Mouse (Mus musculus): ENCODE results near the gene Dscaml1. TPM values are rescaled to one million over a fixed set of nuclear protein-coding genes. Genes with fewer than 3 reads are reported as not detected.

The Dscaml1 gene
- total RNA-seq (2021) = 10 to 100 TPM; 73.7 to 75.4 TPM
- long read RNA-seq, experiment 1, partial matches to known transcripts = 8 of 20 reads
- long read RNA-seq, experiment 1, other reads (novel, unspliced or antisense) = 11 of 20 reads
- long read RNA-seq, experiment 2, partial matches to known transcripts = 19 of 25 reads
- long read RNA-seq, experiment 2, other reads (novel, unspliced or antisense) = 6 of 25 reads

DNA sequence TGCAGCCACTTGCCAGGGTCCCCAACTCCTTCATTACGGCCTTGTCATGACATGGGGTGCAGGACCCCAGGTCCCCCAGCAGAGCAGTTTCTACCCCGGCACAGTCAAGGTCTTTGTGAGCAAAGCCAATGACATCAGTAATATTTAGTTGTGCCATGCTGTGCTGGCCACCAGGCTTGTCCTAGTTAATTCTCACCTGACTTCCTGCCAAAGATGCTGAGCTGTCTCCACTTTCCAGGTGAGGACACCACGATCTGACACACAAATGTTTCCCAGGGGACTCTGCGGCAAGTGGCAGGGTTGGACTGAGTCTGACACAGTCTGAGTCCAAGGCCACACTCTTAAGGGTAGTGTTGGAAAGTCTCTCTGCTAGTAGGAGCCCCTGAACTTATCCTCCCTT, at the start of gene Dscaml1:
TSS of gene Dscaml1 (plus strand) at position 173 of the 400 bp plus-strand sequence.
- DNase-seq (ENCODE audit: low spot score in 2 of 2) = no peak

DNA sequence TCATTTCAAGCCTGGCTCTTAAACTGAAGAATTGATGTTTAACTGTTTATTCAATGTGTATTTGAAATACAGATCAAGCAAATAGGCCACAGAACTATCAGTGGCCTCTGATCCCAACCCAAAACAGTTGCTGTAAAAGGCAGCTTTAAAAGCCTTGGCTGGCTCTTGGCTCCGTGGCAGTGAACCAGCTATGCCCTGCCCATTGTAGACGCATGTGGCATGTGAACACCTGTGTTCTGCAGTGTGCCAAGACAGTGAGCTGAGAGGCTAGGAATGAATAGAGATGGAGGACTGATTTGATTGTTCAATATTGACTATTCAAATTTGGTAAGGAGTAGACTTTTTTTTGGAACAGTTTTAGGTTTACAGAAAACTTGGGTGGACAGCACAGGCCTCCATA, 49.5 kb upstream of the Dscaml1 start:
- DNase-seq (ENCODE audit: low spot score in 2 of 2) = no peak

DNA sequence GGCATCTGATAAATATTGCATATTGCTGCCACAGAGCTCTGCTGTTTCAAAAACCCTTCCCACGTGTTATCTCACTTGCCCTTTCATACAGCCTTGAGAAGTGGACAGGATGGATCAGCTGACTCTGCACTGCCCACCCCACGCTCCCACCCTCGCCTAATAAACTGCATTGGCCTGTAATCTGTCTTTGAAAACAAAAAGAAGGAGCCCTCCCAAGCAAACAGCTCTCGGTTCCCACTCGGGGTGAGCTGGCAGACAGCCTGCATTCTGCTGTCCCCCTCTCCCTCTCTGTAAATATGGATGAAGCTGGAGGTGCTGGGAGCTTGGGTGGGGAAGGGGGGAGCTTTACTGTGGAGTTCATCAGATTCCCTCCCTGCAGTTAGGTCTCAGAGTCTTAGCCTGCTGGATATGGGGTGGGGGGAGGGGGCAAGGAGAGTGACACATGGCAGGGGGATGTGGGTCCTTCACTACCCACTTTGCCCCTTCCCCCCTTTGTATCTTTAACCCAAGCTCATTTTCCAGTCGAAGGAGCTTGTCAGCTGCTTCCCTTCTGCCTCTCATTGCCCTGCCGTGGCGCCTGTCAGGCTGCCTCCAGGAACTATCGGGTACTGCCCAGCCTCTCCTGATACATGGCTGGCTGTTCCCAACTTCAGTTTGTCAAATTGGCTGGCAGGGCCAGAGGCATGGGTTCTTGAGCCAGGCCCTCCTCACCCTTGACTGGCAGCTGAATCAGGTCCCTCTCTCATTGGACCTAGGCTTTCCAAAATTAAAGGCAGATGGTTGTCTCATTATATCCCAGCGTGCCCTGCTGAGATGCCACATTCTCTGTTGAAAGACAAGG, 45.8 kb upstream of the Dscaml1 start:
- DNase-seq (ENCODE audit: low spot score in 2 of 2) = peak in 1 of 2 experiments; percentile 43

DNA sequence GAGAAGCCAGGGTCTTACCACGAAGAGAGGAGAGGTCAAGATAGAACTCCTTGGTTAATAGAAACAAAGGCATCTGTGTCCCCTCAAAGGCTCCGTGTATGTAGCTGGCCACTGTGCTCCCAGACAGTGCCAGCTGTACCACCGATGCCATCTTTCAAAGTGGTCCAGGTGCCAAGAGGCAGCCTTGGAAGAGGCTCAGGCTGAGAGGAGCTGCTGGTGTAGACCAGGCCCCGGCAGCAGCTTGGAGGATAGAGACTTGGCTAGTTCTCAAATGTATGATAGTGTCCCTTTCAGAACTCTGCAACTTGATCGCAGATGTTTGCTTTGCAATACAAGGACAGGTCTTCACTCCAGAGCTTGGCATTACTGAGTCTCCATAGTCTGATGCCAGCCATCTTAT, 44.1 kb upstream of the Dscaml1 start:
- DNase-seq (ENCODE audit: low spot score in 2 of 2) = peak; percentile 45 to 77

DNA sequence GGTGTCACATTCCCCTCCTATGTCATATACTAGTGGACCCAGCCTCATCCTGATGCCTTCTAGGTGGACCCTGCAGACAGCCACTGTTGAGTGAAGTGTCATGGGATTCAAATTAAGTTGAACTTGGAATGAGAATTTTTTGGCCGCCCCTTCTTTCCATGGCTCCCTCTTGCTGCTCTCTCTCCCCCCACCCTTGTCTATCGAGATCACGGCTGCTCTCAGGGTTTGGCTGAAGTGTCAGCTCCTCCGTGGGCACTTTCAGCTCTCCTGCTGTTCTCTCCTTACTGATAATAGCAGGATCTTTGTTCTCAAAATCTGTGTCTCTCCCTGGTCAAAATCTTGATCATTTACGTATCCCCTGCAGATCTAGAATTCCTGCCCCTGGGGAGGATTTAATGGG, 43.6 kb upstream of the Dscaml1 start:
- DNase-seq (ENCODE audit: low spot score in 2 of 2) = peak in 1 of 2 experiments; percentile 24

DNA sequence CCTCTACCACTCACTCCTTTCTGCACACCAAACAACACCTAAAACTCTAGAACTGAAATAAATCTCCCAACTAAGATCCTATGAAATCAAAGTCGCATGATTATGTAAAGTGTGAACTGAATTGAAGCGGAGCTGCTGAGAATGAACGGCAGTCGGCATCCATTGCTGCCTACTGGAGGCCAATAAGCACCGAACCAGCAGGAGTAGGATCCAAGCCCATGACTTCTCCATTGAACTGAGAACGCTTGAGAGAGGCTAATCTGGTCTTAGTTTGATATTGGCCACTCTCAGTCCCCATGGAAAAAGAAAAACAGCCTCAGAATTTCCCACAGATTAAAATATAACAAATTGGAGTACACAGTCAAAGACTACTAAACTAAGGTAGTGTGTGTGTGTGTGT, 42.5 kb upstream of the Dscaml1 start:
- no peak for DNase-seq (ENCODE audit: low spot score in 2 of 2)

DNA sequence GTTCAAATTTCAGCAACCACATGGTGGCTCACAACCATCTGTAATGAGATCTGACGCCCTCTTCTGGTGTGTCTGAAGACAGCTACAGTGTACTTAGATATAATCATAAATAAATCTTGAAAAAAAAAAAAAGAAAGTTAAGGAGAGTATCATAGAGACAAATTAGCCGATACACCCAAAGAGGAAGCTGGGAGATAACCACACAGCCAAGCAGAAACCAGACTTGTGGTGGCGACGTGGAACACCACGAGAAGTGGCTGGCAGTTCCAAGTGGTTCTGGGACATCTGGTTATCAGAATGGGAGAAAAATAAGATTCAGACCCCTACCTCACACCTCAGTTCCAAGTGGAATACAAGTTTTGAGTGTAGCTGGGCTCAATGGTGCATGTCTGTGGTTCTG, 39.7 kb upstream of the Dscaml1 start:
- no peak for DNase-seq (ENCODE audit: low spot score in 2 of 2)

DNA sequence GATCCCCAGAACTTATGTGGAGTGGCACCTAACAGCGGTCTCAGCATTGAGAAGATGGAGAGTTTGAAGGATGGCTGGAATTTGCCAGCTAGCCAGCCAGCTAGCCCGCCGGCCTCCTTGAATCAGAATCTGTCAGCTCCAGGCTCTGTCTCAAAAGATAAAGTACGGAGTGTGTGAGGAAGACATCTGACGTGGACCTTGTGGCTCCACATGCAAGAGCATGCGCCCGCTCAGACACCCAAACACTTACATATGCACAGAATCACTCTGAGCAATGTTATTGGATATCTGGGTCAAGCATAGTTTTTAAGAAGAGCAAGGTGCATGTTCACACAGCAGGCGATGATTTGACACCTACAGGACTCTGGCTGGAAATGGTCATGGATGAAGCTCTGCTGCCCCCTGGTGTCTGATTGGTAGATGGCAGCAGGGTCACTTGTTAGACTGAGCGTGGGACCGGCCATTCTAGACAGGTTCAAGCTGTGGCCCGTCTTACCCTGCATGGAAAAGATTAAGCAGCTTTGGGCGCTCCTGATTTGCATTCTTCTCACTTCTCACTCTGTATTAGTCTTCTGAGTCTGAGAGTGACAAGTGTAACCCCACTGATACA, 37.9 kb upstream of the Dscaml1 start:
- peak; percentile 87 to 90 for DNase-seq (ENCODE audit: low spot score in 2 of 2)

DNA sequence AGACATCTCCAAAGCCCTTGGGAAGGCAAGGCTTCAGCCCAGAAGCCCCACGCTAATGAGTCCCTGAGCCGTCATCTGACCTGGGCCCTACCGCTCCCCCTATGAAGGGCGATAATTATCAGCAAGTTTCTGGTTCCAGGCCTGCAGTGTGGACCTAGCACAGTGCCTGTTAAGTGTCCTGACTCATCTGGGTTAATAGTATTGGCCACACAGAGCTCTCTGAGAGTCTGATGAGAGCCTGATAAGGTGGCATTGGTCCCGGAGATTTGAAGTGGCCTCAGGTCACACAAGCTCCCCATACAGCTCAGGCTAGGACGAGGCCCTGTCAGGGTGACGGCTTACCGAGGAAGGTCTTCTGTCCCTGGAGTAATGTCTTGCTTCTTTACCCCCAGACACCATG, 36.8 kb upstream of the Dscaml1 start:
- DNase-seq (ENCODE audit: low spot score in 2 of 2) = no peak

DNA sequence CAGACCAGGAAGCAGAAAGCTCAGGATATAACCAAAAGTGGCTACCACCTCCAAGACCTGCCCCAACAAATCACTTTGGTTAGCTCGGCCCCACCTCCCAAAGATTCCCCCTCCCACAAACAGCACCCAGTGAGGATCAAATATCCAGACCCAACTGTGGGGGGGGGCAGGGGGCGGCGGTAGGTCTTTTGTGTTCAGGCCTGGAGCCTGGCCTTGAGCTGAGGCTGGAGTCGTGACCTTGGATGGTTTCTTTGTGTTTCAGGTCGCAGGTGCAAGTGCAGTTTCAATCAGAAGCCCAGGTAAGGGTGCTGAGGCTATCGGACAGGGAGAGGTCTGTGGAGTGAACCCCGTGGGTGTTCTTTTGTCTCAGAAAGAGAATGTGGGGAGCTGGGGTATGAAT, 35.1 kb upstream of the Dscaml1 start:
- DNase-seq (ENCODE audit: low spot score in 2 of 2) = no peak

DNA sequence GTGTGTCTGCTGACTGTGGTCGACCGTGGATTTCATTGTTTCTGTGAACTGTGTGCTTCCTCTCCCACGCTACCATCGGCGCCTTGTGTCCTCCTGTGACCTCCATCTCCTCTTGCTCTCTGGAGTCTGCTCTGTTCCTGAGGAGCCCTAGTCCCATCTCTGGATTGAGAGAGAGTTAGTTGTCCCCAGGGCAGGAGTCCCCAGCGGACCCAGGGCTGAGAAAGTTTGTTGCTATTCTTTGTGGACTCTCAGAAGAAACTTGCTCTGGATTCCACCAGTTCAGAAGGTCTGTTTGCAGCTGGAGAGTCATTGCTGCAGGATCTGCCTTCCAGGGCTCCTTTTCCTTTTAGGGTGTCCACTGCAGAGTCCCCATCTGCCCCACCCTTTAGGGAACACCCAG, 31.2 kb upstream of the Dscaml1 start:
- no peak for DNase-seq (ENCODE audit: low spot score in 2 of 2)

DNA sequence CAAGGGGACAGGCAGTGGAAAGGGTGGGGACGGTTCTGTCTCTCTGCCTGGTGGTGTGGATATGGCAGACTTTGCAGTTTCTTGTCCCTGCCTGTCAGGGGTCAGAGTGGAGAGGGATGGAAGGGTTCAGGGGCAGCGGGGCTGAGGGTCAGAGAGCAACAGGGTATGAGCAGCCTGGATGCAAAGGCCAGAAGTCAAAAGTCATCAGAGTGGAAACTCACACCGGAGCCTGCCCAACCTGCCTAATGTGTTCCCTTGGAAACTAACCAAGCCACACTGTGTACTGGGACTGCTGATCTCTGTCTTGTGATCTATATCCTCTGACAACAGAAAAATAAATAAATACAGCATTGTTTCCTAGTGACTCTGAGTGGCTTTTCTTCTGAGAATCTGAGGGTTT, 30.6 kb upstream of the Dscaml1 start:
- DNase-seq (ENCODE audit: low spot score in 2 of 2) = no peak

DNA sequence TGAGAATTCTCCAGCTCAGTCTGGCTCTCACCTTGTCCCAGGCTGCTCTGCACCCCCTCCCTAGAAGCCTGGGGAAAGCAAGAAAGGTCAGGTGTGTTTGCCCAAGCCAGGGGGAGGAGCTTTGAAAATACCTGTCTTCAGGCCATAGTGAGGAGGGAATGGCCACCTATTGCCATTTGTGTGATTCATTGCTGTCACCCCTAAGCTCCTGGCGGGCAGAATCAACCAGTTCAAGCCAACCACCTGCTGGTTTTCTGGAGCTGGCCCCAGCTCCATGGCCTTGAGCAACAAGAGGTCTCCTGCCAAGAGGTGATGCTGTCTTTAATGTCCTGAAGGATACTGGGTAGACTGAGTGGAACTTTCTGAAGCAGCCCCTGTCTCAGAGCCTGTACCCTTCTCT, 28.1 kb upstream of the Dscaml1 start:
- no peak for DNase-seq (ENCODE audit: low spot score in 2 of 2)

DNA sequence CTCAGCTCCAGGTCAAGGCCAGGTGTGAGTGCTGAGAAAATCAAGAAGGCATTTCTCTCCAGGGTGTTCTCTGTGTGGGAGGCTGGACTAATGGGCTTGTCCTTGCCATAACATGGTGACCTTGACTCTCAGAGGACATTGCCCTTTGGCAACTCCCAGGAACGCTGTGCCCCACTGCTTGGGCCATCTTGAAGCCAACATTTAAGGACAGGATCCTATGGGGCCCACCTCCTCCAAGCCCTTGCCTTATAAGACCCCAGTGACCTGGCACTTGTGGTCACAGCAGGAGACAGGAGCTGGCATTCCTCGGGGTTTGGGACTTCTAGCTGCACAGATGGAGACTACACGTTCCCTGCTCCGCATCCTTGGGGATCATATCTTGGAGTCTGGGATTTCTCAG, 27.0 kb upstream of the Dscaml1 start, which contains the start of gene Fxyd2:
TSS of gene Fxyd2 (plus strand) at position 236 of the 400 bp plus-strand sequence.
- DNase-seq (ENCODE audit: low spot score in 2 of 2) = no peak

DNA sequence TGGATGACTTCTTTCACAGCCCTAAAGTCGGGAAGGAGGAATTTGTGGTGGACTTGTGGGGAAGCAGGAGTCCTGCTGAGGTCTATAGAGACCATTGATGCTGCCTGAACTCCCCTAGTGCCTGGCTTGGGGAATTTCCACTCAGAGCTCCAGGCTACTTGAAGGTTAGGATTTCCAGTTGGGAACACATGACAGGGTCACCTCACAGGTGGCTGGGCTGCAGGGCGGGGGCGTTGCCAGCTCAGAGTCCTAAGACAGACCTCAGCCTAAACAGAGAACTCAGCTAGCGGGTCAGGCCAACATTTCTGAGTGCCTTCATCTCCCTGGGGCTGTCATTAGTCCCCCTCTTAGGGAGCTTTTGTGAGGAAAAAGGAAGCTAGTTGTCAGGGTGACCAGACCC, 24.6 kb upstream of the Dscaml1 start:
- DNase-seq (ENCODE audit: low spot score in 2 of 2) = no peak

DNA sequence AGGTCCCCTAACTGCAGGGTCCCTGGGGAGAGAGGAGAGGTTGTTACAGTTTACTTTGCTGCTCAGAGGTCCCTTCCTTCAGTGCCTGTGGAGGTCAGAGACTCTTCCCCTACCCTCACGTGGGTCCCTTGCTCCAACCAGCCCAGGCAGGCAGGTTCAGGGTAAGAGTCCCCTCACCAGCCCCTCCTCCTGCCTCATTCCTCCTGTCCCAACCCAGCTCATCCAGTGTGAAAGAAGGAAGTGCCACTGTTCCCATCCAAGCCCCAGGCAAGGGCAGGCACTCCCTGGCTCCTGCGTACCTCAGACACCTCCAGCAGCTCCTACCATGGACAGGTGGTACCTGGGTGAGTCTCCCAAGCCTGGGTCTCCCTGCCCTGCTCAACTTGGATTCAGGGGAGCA, 23.5 kb upstream of the Dscaml1 start:
- DNase-seq (ENCODE audit: low spot score in 2 of 2) = no peak

DNA sequence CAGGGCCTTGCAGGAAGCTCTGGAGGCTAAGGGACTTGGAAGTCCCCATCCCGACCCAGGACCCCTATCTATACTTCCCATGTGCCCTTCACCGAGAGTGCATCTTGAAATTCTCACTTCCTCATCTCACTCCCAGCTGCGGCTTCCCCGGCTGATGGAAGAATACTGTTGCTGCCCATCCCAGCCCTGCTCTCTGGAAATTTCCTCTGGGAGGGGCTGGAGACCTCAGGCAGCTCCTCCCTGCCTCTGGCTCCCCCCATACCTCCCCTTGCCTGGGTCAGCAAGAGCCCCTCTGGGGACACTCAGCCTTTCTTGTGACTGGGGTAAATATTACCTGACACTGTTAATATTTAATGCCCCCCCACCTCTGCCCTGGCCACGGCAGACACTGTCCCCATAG, 20.7 kb upstream of the Dscaml1 start:
- DNase-seq (ENCODE audit: low spot score in 2 of 2) = no peak

DNA sequence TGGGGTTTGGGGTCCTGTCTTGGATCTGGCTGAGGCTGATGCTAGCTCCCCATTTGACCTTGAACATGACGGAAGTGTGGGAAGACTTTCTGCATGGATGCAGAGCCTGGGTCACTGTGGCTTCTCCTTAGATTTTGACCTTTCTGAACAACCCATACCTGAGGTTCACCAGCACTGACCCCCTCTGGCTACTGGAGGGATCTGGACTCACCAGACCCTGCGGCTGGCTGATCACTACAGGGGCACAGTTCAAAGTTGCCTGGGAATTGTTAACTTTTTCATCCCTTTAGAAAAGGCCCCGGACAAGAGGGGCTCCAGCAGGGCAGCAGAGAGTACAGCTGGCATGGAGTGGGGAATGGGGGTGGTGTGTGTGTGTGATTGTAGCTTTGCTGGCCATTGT, 19.6 kb upstream of the Dscaml1 start:
- DNase-seq (ENCODE audit: low spot score in 2 of 2) = no peak

DNA sequence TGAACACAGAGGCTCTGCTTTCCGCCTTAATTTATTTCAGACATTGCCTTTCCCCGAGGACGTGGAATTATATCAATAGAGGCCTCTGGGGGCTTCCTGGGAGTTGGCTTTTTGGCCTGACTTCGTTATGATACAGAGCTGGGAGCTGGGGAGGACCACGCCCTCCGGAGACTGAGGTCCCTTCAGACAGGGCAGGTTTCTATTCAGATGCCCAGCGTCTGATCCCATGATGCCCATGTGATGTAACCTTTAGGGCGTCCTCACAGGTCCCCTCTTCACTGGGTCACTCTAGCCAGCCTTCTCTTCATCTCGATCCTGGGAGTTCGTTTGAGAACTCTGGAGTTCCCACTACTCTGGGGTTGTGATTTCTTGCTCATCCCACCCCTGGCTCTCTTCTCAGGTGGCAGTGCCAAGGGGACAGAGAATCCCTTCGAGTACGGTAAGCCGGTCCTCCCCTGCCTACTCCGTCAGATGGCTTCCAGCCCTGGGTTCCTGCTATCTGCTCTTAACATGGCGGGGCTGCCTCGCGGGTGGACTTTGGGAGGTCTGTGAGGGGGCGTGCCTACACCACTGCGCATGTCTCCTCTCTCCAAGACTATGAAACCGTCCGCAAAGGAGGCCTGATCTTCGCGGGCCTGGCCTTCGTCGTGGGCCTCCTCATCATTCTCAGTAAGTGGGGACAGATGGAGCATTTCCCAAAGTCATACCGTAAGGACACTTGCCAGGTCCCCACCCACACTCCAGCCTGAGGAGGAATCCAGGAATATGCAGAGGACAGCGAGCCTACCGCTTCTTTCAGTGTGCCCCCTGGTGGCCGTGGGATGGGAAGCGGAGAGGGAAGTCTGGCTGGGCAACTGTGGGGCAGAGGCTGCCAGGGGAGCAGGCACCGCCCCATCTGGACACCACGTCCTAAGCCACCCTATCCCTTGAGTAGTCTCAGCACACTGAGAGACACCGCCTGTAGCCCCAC, 18.4 kb upstream of the Dscaml1 start:
- peak; percentile 72 to 88 for DNase-seq (ENCODE audit: low spot score in 2 of 2)

DNA sequence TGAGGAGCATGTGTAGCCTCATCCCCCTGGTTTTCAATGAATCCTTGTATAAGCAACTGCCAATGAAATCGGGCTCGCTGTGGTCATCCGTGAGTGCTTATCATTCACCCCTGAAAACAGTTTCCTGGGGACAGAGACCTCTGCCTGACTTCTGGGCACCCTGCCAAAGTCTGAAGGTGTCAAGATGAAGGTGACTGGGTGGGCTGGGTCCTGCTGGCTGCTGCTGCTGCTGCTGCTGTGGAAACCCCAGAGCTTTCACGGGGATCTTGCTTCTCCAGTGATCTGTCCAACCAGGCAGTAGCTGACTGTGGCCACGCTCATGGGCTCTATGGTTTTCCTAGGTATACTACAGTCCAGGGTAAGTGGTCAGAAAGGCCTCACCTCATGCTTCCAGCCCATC, 16.2 kb upstream of the Dscaml1 start:
- DNase-seq (ENCODE audit: low spot score in 2 of 2) = no peak

DNA sequence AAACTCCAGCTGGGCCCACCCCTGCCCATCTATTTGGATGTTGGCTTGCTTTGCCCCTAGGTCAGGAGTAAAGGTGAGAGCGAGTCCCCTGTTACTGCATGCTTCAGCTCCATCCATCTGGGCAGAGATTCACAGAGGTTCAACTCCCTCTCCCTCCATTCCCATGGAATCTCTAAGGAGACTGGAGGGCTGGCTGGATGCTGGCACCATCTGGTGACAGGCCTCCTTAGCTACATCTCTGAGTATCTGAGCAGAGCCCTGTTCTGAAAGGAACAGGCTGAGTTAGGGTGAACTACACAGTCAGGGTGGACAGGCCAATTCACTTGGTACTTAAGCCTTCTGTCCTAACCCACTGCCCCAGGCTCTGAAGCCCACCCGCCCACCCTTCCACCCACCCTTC, 15.8 kb upstream of the Dscaml1 start:
- no peak for DNase-seq (ENCODE audit: low spot score in 2 of 2)
